Mouse (Mus musculus): ENCODE measurements around the gene Fndc7. TPM values are rescaled to one million over a fixed set of nuclear protein-coding genes. Genes with fewer than 3 reads are reported as not detected.
"Not testable (repeated sequence)": the region's sequence is repeated elsewhere in the genome, so short reads cannot be mapped to it uniquely, and the experiment has no call there.

Fndc7 gene
- total RNA-seq, 1 experiment from 2014 or later = not detected

- peak; percentile 86 to 93 for ATAC-seq (replicated peaks in 1 of 2; ENCODE audit: insufficient read depth in 1 of 2, low FRiP score in 2 of 2, low TSS enrichment in 1 of 2, low read depth in 1 of 2, poor library complexity in 2 of 2, severe bottlenecking in 2 of 2)
Observed at GRCm38 (mm10) chr3:108900147-108900546, 10.3 kb upstream of the Fndc7 start.

- no peak for ATAC-seq (replicated peaks in 1 of 2; ENCODE audit: insufficient read depth in 1 of 2, low FRiP score in 2 of 2, low TSS enrichment in 1 of 2, low read depth in 1 of 2, poor library complexity in 2 of 2, severe bottlenecking in 2 of 2)
Observed at GRCm38 (mm10) chr3:108898640-108899039, 8.8 kb upstream of the Fndc7 start.

- no peak for ATAC-seq (replicated peaks in 1 of 2; ENCODE audit: insufficient read depth in 1 of 2, low FRiP score in 2 of 2, low TSS enrichment in 1 of 2, low read depth in 1 of 2, poor library complexity in 2 of 2, severe bottlenecking in 2 of 2)
Observed at GRCm38 (mm10) chr3:108892914-108893313, 3.1 kb upstream of the Fndc7 start.

GRCm38 (mm10) chr3:108892080-108892479, 2.3 kb upstream of the Fndc7 start:
- no peak for ATAC-seq (replicated peaks in 1 of 2; ENCODE audit: insufficient read depth in 1 of 2, low FRiP score in 2 of 2, low TSS enrichment in 1 of 2, low read depth in 1 of 2, poor library complexity in 2 of 2, severe bottlenecking in 2 of 2)

- no peak for ATAC-seq (replicated peaks in 1 of 2; ENCODE audit: insufficient read depth in 1 of 2, low FRiP score in 2 of 2, low TSS enrichment in 1 of 2, low read depth in 1 of 2, poor library complexity in 2 of 2, severe bottlenecking in 2 of 2)
Observed at GRCm38 (mm10) chr3:108887618-108887975, 2.2 kb downstream of the Fndc7 start.

- no peak for ATAC-seq (replicated peaks in 1 of 2; ENCODE audit: insufficient read depth in 1 of 2, low FRiP score in 2 of 2, low TSS enrichment in 1 of 2, low read depth in 1 of 2, poor library complexity in 2 of 2, severe bottlenecking in 2 of 2)
Observed at GRCm38 (mm10) chr3:108886934-108887617, 2.7 kb downstream of the Fndc7 start.

GRCm38 (mm10) chr3:108885686-108886530, 3.9 kb downstream of the Fndc7 start:
- peak; percentile 48 to 68 for ATAC-seq (replicated peaks in 1 of 2; ENCODE audit: insufficient read depth in 1 of 2, low FRiP score in 2 of 2, low TSS enrichment in 1 of 2, low read depth in 1 of 2, poor library complexity in 2 of 2, severe bottlenecking in 2 of 2)

GRCm38 (mm10) chr3:108884706-108885289, 5.0 kb downstream of the Fndc7 start:
- ATAC-seq (replicated peaks in 1 of 2; ENCODE audit: insufficient read depth in 1 of 2, low FRiP score in 2 of 2, low TSS enrichment in 1 of 2, low read depth in 1 of 2, poor library complexity in 2 of 2, severe bottlenecking in 2 of 2) = peak; percentile 22 to 61; a peak in 2 of 4 replicates

GRCm38 (mm10) chr3:108883067-108883466, 6.7 kb downstream of the Fndc7 start:
- no peak for ATAC-seq (replicated peaks in 1 of 2; ENCODE audit: insufficient read depth in 1 of 2, low FRiP score in 2 of 2, low TSS enrichment in 1 of 2, low read depth in 1 of 2, poor library complexity in 2 of 2, severe bottlenecking in 2 of 2)

GRCm38 (mm10) chr3:108881873-108882272, 7.9 kb downstream of the Fndc7 start:
- not testable (repeated sequence) for ATAC-seq (replicated peaks in 1 of 2; ENCODE audit: insufficient read depth in 1 of 2, low FRiP score in 2 of 2, low TSS enrichment in 1 of 2, low read depth in 1 of 2, poor library complexity in 2 of 2, severe bottlenecking in 2 of 2)

GRCm38 (mm10) chr3:108880544-108881507, 9.0 kb downstream of the Fndc7 start:
- ATAC-seq (replicated peaks in 1 of 2; ENCODE audit: insufficient read depth in 1 of 2, low FRiP score in 2 of 2, low TSS enrichment in 1 of 2, low read depth in 1 of 2, poor library complexity in 2 of 2, severe bottlenecking in 2 of 2) = peak; percentile 49 to 52; a peak in 3 of 4 replicates

- ATAC-seq (replicated peaks in 1 of 2; ENCODE audit: insufficient read depth in 1 of 2, low FRiP score in 2 of 2, low TSS enrichment in 1 of 2, low read depth in 1 of 2, poor library complexity in 2 of 2, severe bottlenecking in 2 of 2) = no peak
Observed at GRCm38 (mm10) chr3:108879836-108880435, 9.9 kb downstream of the Fndc7 start.

- no peak for ATAC-seq (replicated peaks in 1 of 2; ENCODE audit: insufficient read depth in 1 of 2, low FRiP score in 2 of 2, low TSS enrichment in 1 of 2, low read depth in 1 of 2, poor library complexity in 2 of 2, severe bottlenecking in 2 of 2)
Observed at GRCm38 (mm10) chr3:108879129-108879528, 10.7 kb downstream of the Fndc7 start.

GRCm38 (mm10) chr3:108870631-108871030, 19.2 kb downstream of the Fndc7 start:
- no peak for ATAC-seq (replicated peaks in 1 of 2; ENCODE audit: insufficient read depth in 1 of 2, low FRiP score in 2 of 2, low TSS enrichment in 1 of 2, low read depth in 1 of 2, poor library complexity in 2 of 2, severe bottlenecking in 2 of 2)

- ATAC-seq (replicated peaks in 1 of 2; ENCODE audit: insufficient read depth in 1 of 2, low FRiP score in 2 of 2, low TSS enrichment in 1 of 2, low read depth in 1 of 2, poor library complexity in 2 of 2, severe bottlenecking in 2 of 2) = no peak
Observed at GRCm38 (mm10) chr3:108867449-108867848, 22.4 kb downstream of the Fndc7 start.

GRCm38 (mm10) chr3:108865676-108866075, 24.1 kb downstream of the Fndc7 start:
- no peak for ATAC-seq (replicated peaks in 1 of 2; ENCODE audit: insufficient read depth in 1 of 2, low FRiP score in 2 of 2, low TSS enrichment in 1 of 2, low read depth in 1 of 2, poor library complexity in 2 of 2, severe bottlenecking in 2 of 2)

- peak in 1 of 2 experiments; percentile 45; a peak in 3 of 4 replicates for ATAC-seq (replicated peaks in 1 of 2; ENCODE audit: insufficient read depth in 1 of 2, low FRiP score in 2 of 2, low TSS enrichment in 1 of 2, low read depth in 1 of 2, poor library complexity in 2 of 2, severe bottlenecking in 2 of 2)
Observed at GRCm38 (mm10) chr3:108865129-108865528, 24.7 kb downstream of the Fndc7 start.

All from hematopoietic stem cell, adult 5-6 weeks (primary cell).